Mouse (Mus musculus) lung, postnatal 0 days (tissue): Measurements from ENCODE around the gene Runx2. TPM values are rescaled to one million over a fixed set of nuclear protein-coding genes. Genes with fewer than 3 reads are reported as not detected.

Experiments
- ATAC-seq: fragments of 200-750 bp; cut with Nextera tagmentation; 2 replicates; pipeline ENCODE4 v1.8.0; 2017; ENCODE audit warnings: moderate library complexity
- DNase-seq: peaks from one replicate; pipeline ENCODE4 v3.0.0-alpha.2; 2016; ENCODE audit warnings: low spot score
- H3K27ac ChIP-seq: fragments of 300-500 bp; sonication (generic); 2 replicates; pipeline ENCODE4 v1.5.1; 2014; ENCODE audit warnings: antibody characterized with exemption, mild to moderate bottlenecking, low read length, mixed read lengths
- H3K27me3 ChIP-seq: fragments of 300-500 bp; sonication (generic); replicated peaks from 2 replicates; pipeline ENCODE4 v1.6.1; 2014; ENCODE audit warnings: low read length, mixed read lengths; ENCODE audit not compliant: insufficient read depth
- H3K36me3 ChIP-seq: fragments of 300-500 bp; sonication (generic); 2 replicates; pipeline ENCODE4 v1.6.1; 2014; ENCODE audit warnings: low read length, mixed read lengths; ENCODE audit not compliant: insufficient read depth
- H3K4me1 ChIP-seq: fragments of 300-500 bp; sonication (generic); 2 replicates; pipeline ENCODE4 v1.6.1; 2014; ENCODE audit warnings: antibody characterized with exemption, low read depth, low read length, mixed read lengths; ENCODE audit not compliant: insufficient read depth
- H3K4me2 ChIP-seq: fragments of 300-500 bp; sonication (generic); replicated peaks from 2 replicates; pipeline ENCODE4 v1.6.1; 2014; ENCODE audit warnings: low read depth, mild to moderate bottlenecking, low read length, moderate library complexity, mixed read lengths
- H3K4me3 ChIP-seq: fragments of 300-500 bp; sonication (generic); 2 replicates; pipeline ENCODE4 v1.5.1; 2014; ENCODE audit warnings: low read depth, low read length
- H3K9ac ChIP-seq: fragments of 300-500 bp; sonication (generic); replicated peaks from 2 replicates; pipeline ENCODE4 v1.6.1; 2014; ENCODE audit warnings: low read depth, mild to moderate bottlenecking
- H3K9me3 ChIP-seq: fragments of 300-500 bp; sonication (generic); 2 replicates; pipeline ENCODE4 v1.6.1; 2016; ENCODE audit warnings: low read length, mixed read lengths
- CTCF ChIP-seq: IDR thresholded peaks from 2 replicates; pipeline ENCODE4 v1.5.1; 2016; ENCODE audit warnings: antibody characterized with exemption, mild to moderate bottlenecking
- EP300 ChIP-seq: IDR thresholded peaks from 2 replicates; pipeline ENCODE4 v1.6.1; 2016; ENCODE audit warnings: antibody characterized with exemption, mild to moderate bottlenecking, control low read depth
- WGBS: fragments of 180-500 bp; shearing (Covaris S2); extraction: QIAGEN DNeasy Blood & Tissue Kit; methylation state at CpG from one replicate; pipeline ENCODE4 v1.1.7; 2014; 5-methylcytosine and 5-hydroxymethylcytosine counted together
- polyA plus RNA-seq: library from polyadenylated mRNA; unstranded; fragments of >200 nt; fragmentation: Nextera tagmentation; extraction: Ambion mirVana; gene quantifications from 2 replicates; pipeline ENCODE4 v1.2.1, GENCODE M21; 2015

The Runx2 gene
- polyA plus RNA-seq, 1 experiment from 2014 or later: 1.1 TPM

- H3K4me1 ChIP-seq: no peaks in the 10 kb centered on the region
- H3K4me2 ChIP-seq: no peak overlapping the region
- no peak for DNase-seq
- H3K4me3 ChIP-seq: no peak overlapping the region
- no peak for TF ChIP-seq EP300
- no peak for TF ChIP-seq CTCF
- no peaks in the 10 kb centered on the region for H3K36me3 ChIP-seq
- no peaks in the 10 kb centered on the region for H3K9me3 ChIP-seq
- no peak for ATAC-seq
- no peaks in the 10 kb centered on the region for H3K27me3 ChIP-seq
- no peak overlapping the region for H3K9ac ChIP-seq
- 69% methylated on average over 4 of the region's 4 CpGs for WGBS
- H3K27ac ChIP-seq: no peak overlapping the region
Observed at GRCm38 (mm10) chr17:44479491-44479890, 335.1 kb downstream of the Runx2 start.

- H3K4me3 ChIP-seq: no peak overlapping the region
- no peak overlapping the region for H3K27ac ChIP-seq
- H3K9me3 ChIP-seq: no peaks in the 10 kb centered on the region
- WGBS: 82% methylated on average over 8 of the region's 8 CpGs
- DNase-seq: no peak
- no peak overlapping the region for H3K9ac ChIP-seq
- no peak for ATAC-seq
- no peak overlapping the region for H3K4me2 ChIP-seq
- H3K36me3 ChIP-seq: no peaks in the 10 kb centered on the region
- no peaks in the 10 kb centered on the region for H3K4me1 ChIP-seq
- TF ChIP-seq CTCF (no peak), EP300 (no peak)
- no peaks in the 10 kb centered on the region for H3K27me3 ChIP-seq
Observed at GRCm38 (mm10) chr17:44475910-44476309, 338.7 kb downstream of the Runx2 start.

DNA sequence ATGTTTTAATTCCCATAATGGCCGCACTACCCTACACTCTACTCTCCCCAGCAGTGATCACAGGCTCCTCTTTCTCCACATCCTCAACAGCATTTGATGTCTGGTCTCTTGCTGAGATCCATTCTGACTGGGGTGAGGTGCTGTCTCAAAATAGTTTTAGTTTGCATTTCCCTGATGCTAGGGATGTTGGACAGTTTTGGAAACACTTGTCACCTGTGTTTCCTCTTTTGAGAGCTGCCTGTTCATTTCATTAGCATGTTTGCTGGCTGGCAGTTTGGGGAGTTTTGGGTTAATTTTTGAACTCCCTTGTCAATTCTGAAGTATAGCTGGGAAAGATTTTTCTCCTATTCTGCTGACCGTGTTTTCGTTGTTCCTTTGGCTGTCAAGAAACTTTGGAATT is 340.3 kb downstream of the Runx2 start:
- no peak for DNase-seq
- Histone ChIP-seq H3K9me3 (no peaks in the 10 kb centered on the region), H3K36me3 (no peaks in the 10 kb centered on the region), H3K9ac (no peak overlapping the region), H3K4me1 (no peaks in the 10 kb centered on the region), H3K4me3 (no peak overlapping the region), H3K4me2 (no peak overlapping the region), H3K27ac (no peak overlapping the region), H3K27me3 (no peaks in the 10 kb centered on the region)
- no peak for ATAC-seq
- no peak for TF ChIP-seq EP300
- TF ChIP-seq CTCF: no peak
- 57% methylated on average over 3 of the region's 3 CpGs for WGBS

GRCm38 (mm10) chr17:44472695-44473094 is 341.9 kb downstream of the Runx2 start:
- TF ChIP-seq CTCF (no peak), EP300 (no peak)
- ATAC-seq: no peak
- H3K4me2 ChIP-seq: no peak overlapping the region
- H3K36me3 ChIP-seq: no peaks in the 10 kb centered on the region
- H3K9me3 ChIP-seq: no peaks in the 10 kb centered on the region
- no peaks in the 10 kb centered on the region for H3K27me3 ChIP-seq
- no peaks in the 10 kb centered on the region for H3K4me1 ChIP-seq
- no peak overlapping the region for H3K27ac ChIP-seq
- 78% methylated on average over 7 of the region's 7 CpGs for WGBS
- H3K4me3 ChIP-seq: no peak overlapping the region
- no peak overlapping the region for H3K9ac ChIP-seq
- no peak for DNase-seq

DNA sequence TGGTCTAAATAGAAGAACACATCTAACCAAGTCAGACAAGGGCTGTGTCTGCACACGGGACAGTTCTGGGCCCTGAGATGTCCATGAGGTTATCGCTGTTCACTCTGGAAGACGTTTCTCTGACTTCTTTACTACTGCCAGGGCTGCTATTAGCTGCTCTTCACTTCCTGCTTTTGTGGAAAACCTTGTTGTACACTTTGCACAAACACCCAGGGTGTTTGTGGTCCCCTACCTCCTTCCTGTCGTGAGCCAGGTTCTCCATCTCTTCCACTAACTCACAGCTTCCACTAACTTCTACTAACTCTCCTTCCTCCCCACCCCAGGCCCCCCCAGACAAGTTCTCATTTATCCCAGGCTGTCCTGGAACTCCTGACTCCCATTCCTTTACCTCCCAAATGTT is 350.9 kb downstream of the Runx2 start:
- Histone ChIP-seq H3K27me3 (no peaks in the 10 kb centered on the region), H3K36me3 (no peaks in the 10 kb centered on the region), H3K4me1 (no peaks in the 10 kb centered on the region), H3K27ac (no peak overlapping the region), H3K9me3 (no peaks in the 10 kb centered on the region), H3K4me3 (no peak overlapping the region), H3K4me2 (no peak overlapping the region), H3K9ac (no peak overlapping the region)
- TF ChIP-seq CTCF (no peak), EP300 (no peak)
- 70% methylated on average over 4 of the region's 4 CpGs for WGBS
- DNase-seq (no peak), ATAC-seq (no peak)

DNA sequence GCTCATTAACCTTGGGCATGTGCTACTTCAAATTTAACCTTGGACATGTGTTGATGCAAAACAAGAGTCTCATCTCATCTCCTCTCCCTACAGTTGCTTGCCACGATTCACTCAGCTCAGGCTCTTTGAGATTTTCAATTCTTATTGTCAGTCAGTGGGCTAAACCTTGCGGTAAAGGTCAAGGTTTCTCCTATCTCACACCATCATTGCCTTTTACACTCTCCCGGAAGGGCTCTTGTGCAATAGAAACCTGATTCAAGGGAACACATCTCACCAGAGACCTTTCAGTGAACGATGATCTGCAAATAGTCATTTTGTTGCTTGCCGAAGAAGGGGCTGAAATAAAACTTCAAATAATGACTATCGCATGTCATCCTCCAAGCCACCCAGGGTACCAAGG is 354.4 kb downstream of the Runx2 start:
- Histone ChIP-seq H3K36me3 (no peaks in the 10 kb centered on the region), H3K27ac (no peak overlapping the region), H3K9me3 (no peaks in the 10 kb centered on the region), H3K27me3 (no peaks in the 10 kb centered on the region), H3K4me1 (no peaks in the 10 kb centered on the region), H3K4me3 (no peak overlapping the region), H3K4me2 (no peak overlapping the region), H3K9ac (no peak overlapping the region)
- ATAC-seq (no peak), DNase-seq (no peak)
- TF ChIP-seq EP300 (no peak), CTCF (no peak)
- 81% methylated on average over 6 of the region's 6 CpGs for WGBS

DNA sequence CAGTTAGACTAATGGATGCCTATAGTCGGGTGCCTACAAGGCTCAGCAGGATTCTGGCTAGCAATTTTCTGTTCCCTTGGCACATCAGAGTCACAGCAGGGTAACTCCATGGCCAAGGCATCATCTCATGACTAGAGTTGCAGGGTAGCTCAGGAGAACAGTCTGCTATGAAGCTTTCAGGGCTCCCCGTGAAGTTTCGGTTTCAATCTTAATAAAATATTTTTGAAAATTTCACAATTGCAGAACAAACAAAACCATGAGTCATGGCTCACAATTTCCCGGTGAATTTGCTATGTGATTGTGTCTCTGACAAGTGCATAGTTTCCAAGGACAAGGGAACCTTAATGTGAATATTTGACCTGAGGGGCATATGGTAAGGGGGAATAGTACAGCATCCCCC is 355.6 kb downstream of the Runx2 start:
- no peaks in the 10 kb centered on the region for H3K27me3 ChIP-seq
- WGBS: 61% methylated on average over 4 of the region's 4 CpGs
- H3K4me1 ChIP-seq: no peaks in the 10 kb centered on the region
- no peaks in the 10 kb centered on the region for H3K36me3 ChIP-seq
- DNase-seq (peak; percentile 24), ATAC-seq (no peak)
- H3K27ac ChIP-seq: no peak overlapping the region
- H3K4me2 ChIP-seq: no peak overlapping the region
- no peak overlapping the region for H3K9ac ChIP-seq
- TF ChIP-seq EP300 (no peak), CTCF (no peak)
- no peaks in the 10 kb centered on the region for H3K9me3 ChIP-seq
- no peak overlapping the region for H3K4me3 ChIP-seq
